Mouse (Mus musculus): Measurements from ENCODE around the gene Flt3l. TPM values are rescaled to one million over a fixed set of nuclear protein-coding genes. Genes with fewer than 3 reads are reported as not detected.

Flt3l gene
- total and polyA plus RNA-seq, 2 experiments, result 3.2 to 30.8 TPM

GRCm38 (mm10) chr7:45147899-45148298, 11.7 kb upstream of the Flt3l start:
- 24% methylated on average over 11 of the region's 11 CpGs for WGBS
- Histone ChIP-seq H3K4me3 (ENCODE audit: insufficient read depth, low read depth, low read length) (no peak overlapping the region), H3K27ac (replicated peaks; ENCODE audit: insufficient read depth, low read depth, low read length) (peak overlapping the region; percentile 92), H3K9ac (ENCODE audit: low read depth, low read length) (peak overlapping the region; percentile 28; the same call in 1 of the 2 replicates), H3K4me1 (ENCODE audit: control insufficient read depth, insufficient read depth, low read length) (peaks cover 16% of the 10 kb centered on the region), H3K27me3 (ENCODE audit: control insufficient read depth, insufficient read depth, low read length) (no peaks in the 10 kb centered on the region), H3K36me3 (ENCODE audit: control insufficient read depth, insufficient read depth, low read length) (peaks cover 19% of the 10 kb centered on the region; the same call in 1 of the 2 replicates), H3K79me2 (ENCODE audit: control insufficient read depth, insufficient read depth, low read length) (no peaks in the 10 kb centered on the region)
- DNase-seq (ENCODE audit: extremely low read depth, low read depth, low spot score), result peak; percentile 97
- TF ChIP-seq CTCF (IDR thresholded peaks at IDR 0.05; ENCODE audit: low read depth, low read length) (no peak), POLR2A (IDR thresholded peaks at IDR 0.05; ENCODE audit: extremely low read depth, insufficient read depth, low read length) (no peak)

DNA sequence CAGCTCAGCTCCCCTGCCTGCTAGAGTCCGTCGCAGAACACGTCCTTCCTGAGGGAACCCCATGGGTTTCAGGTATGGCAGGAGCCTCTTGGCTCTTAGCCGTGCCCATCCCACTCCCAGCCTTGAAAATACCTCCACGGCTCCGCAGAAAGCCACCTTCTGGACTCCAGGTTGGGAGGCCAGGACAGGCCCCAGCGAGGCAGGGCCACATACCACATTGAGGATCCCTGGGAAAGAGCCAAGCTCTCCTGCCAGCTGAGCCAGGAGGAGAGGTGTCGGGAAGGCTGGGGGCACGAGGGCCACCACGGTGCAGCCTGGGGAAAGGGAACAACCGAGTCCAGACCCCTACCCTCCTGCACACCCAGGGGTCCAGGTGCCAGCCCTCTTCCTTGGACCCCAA, 11.0 kb upstream of the Flt3l start:
- DNase-seq (ENCODE audit: extremely low read depth, low read depth, low spot score), result peak; percentile 55
- WGBS, result 37% methylated on average over 11 of the region's 11 CpGs
- peak overlapping the region; percentile 28 for H3K9ac ChIP-seq (ENCODE audit: low read depth, low read length)
- H3K27ac ChIP-seq (replicated peaks; ENCODE audit: insufficient read depth, low read depth, low read length), result peak overlapping the region; percentile 81
- TF ChIP-seq CTCF (IDR thresholded peaks at IDR 0.05; ENCODE audit: low read depth, low read length) (no peak), POLR2A (IDR thresholded peaks at IDR 0.05; ENCODE audit: extremely low read depth, insufficient read depth, low read length) (no peak)
- H3K27me3 ChIP-seq (ENCODE audit: control insufficient read depth, insufficient read depth, low read length), result no peaks in the 10 kb centered on the region
- no peaks in the 10 kb centered on the region for H3K79me2 ChIP-seq (ENCODE audit: control insufficient read depth, insufficient read depth, low read length)
- peaks cover 21% of the 10 kb centered on the region; the same call in 1 of the 2 replicates for H3K36me3 ChIP-seq (ENCODE audit: control insufficient read depth, insufficient read depth, low read length)
- H3K4me3 ChIP-seq (ENCODE audit: insufficient read depth, low read depth, low read length), result peak overlapping the region; percentile 21; the same call in 1 of the 2 replicates
- H3K4me1 ChIP-seq (ENCODE audit: control insufficient read depth, insufficient read depth, low read length), result peaks cover 16% of the 10 kb centered on the region

- no peaks in the 10 kb centered on the region for H3K27me3 ChIP-seq (ENCODE audit: control insufficient read depth, insufficient read depth, low read length)
- no peak overlapping the region for H3K4me3 ChIP-seq (ENCODE audit: insufficient read depth, low read depth, low read length)
- WGBS, result 96% methylated on average over 8 of the region's 8 CpGs
- H3K27ac ChIP-seq (replicated peaks; ENCODE audit: insufficient read depth, low read depth, low read length), result no peak overlapping the region
- H3K9ac ChIP-seq (ENCODE audit: low read depth, low read length), result no peak overlapping the region
- TF ChIP-seq CTCF (IDR thresholded peaks at IDR 0.05; ENCODE audit: low read depth, low read length) (no peak), POLR2A (IDR thresholded peaks at IDR 0.05; ENCODE audit: extremely low read depth, insufficient read depth, low read length) (no peak)
- no peak for DNase-seq (ENCODE audit: extremely low read depth, low read depth, low spot score)
- peaks cover 12% of the 10 kb centered on the region for H3K4me1 ChIP-seq (ENCODE audit: control insufficient read depth, insufficient read depth, low read length)
- H3K79me2 ChIP-seq (ENCODE audit: control insufficient read depth, insufficient read depth, low read length), result no peaks in the 10 kb centered on the region
- peaks cover 23% of the 10 kb centered on the region; the same call in 1 of the 2 replicates for H3K36me3 ChIP-seq (ENCODE audit: control insufficient read depth, insufficient read depth, low read length)
Observed at GRCm38 (mm10) chr7:45145460-45145859, 9.2 kb upstream of the Flt3l start.

DNA sequence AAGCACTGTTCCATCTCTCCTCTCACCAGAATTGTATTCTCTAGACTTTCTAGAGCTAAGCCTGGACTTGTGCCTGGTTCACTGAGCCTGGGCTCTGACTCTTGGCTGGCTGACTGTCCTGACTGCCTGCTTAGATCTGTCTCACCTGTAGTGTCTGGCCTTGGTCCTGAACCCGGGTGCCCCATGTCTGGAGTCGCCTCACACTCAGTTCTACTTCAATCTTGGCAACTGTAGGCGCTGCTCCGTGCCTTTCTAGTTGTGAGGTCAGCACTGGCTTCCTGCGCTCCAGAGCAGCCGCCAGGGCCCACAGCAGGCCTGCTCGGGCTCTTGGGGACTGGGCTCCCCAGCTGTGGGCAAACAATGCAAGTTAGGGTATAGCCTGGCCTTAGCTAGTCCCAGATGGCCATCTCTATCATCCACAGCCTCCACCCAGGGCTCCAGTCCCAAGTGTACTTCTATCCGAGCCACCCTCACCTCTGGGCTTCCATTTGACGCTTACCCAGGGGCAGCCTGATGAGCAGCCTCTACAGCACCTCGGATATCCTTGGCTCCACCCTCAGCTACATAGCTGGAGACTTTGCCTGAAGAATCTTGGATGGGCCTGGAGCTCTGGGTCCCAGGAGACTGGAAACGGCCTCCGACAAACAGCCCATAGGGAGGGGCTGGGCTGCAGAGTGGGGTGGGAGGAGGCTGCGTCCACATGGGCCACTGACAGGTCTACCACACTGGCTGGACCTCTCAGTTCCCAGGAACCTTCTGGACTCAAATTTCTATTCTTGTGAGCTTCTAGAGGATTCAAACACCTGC, 8.3 kb upstream of the Flt3l start:
- Histone ChIP-seq H3K79me2 (ENCODE audit: control insufficient read depth, insufficient read depth, low read length) (no peaks in the 10 kb centered on the region), H3K27ac (replicated peaks; ENCODE audit: insufficient read depth, low read depth, low read length) (no peak overlapping the region), H3K36me3 (ENCODE audit: control insufficient read depth, insufficient read depth, low read length) (peaks cover 23% of the 10 kb centered on the region; the same call in 1 of the 2 replicates), H3K27me3 (ENCODE audit: control insufficient read depth, insufficient read depth, low read length) (no peaks in the 10 kb centered on the region), H3K9ac (ENCODE audit: low read depth, low read length) (no peak overlapping the region), H3K4me1 (ENCODE audit: control insufficient read depth, insufficient read depth, low read length) (peaks cover 20% of the 10 kb centered on the region), H3K4me3 (ENCODE audit: insufficient read depth, low read depth, low read length) (no peak overlapping the region)
- no peak for TF ChIP-seq POLR2A (IDR thresholded peaks at IDR 0.05; ENCODE audit: extremely low read depth, insufficient read depth, low read length)
- TF ChIP-seq CTCF (IDR thresholded peaks at IDR 0.05; ENCODE audit: low read depth, low read length), result no peak
- no peak for DNase-seq (ENCODE audit: extremely low read depth, low read depth, low spot score)
- WGBS, result 95% methylated on average over 13 of the region's 13 CpGs

DNA sequence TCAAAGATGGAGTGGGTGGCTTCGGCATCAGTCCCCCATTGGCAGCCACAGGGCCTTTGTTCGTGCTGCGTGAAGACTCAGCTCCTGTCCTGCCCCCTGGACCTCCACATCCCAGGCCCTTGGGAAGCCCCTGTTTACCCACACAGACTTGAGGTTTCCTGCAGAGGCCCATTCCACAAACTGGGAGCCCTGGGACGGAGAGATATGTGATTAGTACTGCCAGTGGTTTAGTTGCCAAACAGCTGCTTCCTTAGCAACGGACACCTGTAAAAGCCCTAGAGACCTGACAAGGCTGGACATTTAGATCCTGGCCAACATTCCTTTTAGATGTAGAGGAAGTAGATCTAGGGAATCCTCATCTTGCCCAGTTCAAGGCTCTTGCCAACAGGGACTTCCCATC, 5.7 kb upstream of the Flt3l start:
- H3K36me3 ChIP-seq (ENCODE audit: control insufficient read depth, insufficient read depth, low read length), result peaks cover 23% of the 10 kb centered on the region; the same call in 1 of the 2 replicates
- peaks cover 8% of the 10 kb centered on the region; the same call in 1 of the 2 replicates for H3K4me1 ChIP-seq (ENCODE audit: control insufficient read depth, insufficient read depth, low read length)
- no peak overlapping the region for H3K9ac ChIP-seq (ENCODE audit: low read depth, low read length)
- no peak overlapping the region for H3K27ac ChIP-seq (replicated peaks; ENCODE audit: insufficient read depth, low read depth, low read length)
- no peaks in the 10 kb centered on the region for H3K27me3 ChIP-seq (ENCODE audit: control insufficient read depth, insufficient read depth, low read length)
- no peak for DNase-seq (ENCODE audit: extremely low read depth, low read depth, low spot score)
- no peaks in the 10 kb centered on the region for H3K79me2 ChIP-seq (ENCODE audit: control insufficient read depth, insufficient read depth, low read length)
- WGBS, result 96% methylated on average over 5 of the region's 5 CpGs
- TF ChIP-seq POLR2A (IDR thresholded peaks at IDR 0.05; ENCODE audit: extremely low read depth, insufficient read depth, low read length) (no peak), CTCF (IDR thresholded peaks at IDR 0.05; ENCODE audit: low read depth, low read length) (no peak)
- H3K4me3 ChIP-seq (ENCODE audit: insufficient read depth, low read depth, low read length), result no peak overlapping the region

- no peak overlapping the region for H3K27ac ChIP-seq (replicated peaks; ENCODE audit: insufficient read depth, low read depth, low read length)
- peaks cover 23% of the 10 kb centered on the region; the same call in 1 of the 2 replicates for H3K36me3 ChIP-seq (ENCODE audit: control insufficient read depth, insufficient read depth, low read length)
- DNase-seq (ENCODE audit: extremely low read depth, low read depth, low spot score), result no peak
Observed at GRCm38 (mm10) chr7:45141319-45141718, 5.1 kb upstream of the Flt3l start.

More at GRCm38 (mm10) chr7:45141319-45141718, 5.1 kb upstream of the Flt3l start:
- H3K4me3 ChIP-seq (ENCODE audit: insufficient read depth, low read depth, low read length), result no peak overlapping the region
- H3K27me3 ChIP-seq (ENCODE audit: control insufficient read depth, insufficient read depth, low read length), result no peaks in the 10 kb centered on the region
- H3K9ac ChIP-seq (ENCODE audit: low read depth, low read length), result no peak overlapping the region
- H3K79me2 ChIP-seq (ENCODE audit: control insufficient read depth, insufficient read depth, low read length), result no peaks in the 10 kb centered on the region
- H3K4me1 ChIP-seq (ENCODE audit: control insufficient read depth, insufficient read depth, low read length), result peaks cover 8% of the 10 kb centered on the region; the same call in 1 of the 2 replicates
- WGBS, result 95% methylated on average over 3 of the region's 3 CpGs
- TF ChIP-seq CTCF (IDR thresholded peaks at IDR 0.05; ENCODE audit: low read depth, low read length) (no peak), POLR2A (IDR thresholded peaks at IDR 0.05; ENCODE audit: extremely low read depth, insufficient read depth, low read length) (no peak)

All from liver, adult 2 months (tissue).